Mouse (Mus musculus) brain, adult 2 months (tissue): Measurements from ENCODE around the gene Flnb.
A peak's percentile ranks its signal among the peaks of the same experiment; 100 is the strongest.

Experiments used
- DNase-seq: peaks from one replicate; pipeline ENCODE4 v3.0.0; 2011; ENCODE audit warnings: low read depth, low spot score

Flnb gene

DNA sequence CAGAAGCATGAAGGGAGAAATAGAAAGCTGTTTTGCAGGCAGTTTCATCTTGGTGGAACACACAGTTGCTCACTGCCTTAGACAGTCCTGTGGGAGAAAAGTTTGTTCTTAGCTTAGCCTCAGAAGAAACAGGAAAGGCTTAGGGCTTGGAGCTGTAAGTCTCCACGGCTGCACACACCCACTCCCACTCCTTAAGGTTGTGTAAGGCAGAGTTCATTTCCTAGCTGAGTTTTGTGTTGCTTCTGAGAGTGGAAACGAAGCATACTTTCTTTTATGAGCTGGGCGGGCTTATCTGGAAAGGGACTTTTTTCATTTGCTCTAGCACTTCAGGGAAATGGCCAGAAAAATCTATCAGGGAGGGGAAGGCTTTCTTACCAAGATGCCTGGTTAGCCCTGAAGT lies 82.2 kb downstream of the Flnb start:
- DNase-seq, result peak; percentile 29

DNA sequence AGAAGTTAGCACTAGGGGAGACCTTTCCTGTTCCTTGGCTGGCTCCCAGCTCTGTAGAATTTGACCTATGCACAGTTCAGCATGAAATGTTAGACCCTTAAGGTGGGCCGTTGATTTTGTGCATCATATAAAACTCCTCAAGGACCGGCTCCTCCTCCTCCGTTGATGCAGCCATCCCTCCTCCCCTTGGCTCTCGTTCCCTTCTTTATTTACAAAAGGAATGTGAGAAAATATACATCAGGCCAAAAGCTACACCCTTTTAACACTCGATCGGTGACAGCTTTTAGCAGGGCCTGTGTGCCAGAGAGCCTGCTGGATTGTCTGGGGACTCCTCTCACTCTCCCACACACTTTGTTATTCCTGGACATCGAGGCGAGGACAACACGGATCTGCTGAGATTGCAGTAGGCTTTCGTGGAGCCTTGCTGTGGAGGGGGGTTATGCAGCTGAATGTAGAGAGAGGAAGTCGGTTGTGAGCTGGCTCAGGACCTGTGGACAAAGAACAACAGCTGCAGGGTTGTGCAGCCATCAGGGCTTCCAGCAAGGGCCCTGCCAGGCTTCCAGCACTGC lies 82.8 kb downstream of the Flnb start:
- DNase-seq, result peak; percentile 85

DNA sequence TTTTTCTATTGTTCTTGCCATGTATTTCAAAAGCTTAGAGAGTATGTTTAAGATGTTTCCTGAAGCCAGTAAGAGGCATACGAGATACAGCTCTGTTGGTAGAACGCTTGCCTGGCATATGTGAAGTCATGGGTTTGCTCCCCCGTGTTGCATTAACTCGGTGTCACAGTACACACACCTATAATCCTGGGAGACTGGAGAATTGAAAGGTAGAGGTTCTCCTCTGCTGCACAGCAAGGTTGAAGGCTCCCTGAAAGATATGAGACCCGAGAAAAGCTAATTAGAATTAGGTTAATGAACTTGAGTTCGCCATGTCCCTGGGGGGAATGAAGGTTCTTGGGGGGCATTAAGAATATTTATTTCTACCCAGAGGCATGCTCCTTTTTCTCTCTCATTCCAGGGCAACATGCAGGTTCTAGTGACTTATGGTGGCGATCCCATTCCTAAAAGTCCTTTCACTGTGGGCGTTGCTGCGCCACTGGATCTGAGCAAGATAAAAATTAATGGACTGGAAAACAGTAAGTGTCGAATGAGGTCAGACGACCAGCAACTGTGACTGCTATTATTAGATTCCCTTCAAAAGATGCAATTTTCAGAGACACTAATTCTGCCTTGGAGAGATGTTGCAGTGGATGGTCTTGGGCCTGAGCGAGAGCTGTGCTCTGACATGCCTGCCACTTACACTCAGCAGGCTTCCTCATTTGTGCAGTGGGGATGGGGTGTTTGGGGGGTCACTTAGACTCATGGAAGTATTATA lies 83.9 kb downstream of the Flnb start:
- DNase-seq, result peak; percentile 33

DNA sequence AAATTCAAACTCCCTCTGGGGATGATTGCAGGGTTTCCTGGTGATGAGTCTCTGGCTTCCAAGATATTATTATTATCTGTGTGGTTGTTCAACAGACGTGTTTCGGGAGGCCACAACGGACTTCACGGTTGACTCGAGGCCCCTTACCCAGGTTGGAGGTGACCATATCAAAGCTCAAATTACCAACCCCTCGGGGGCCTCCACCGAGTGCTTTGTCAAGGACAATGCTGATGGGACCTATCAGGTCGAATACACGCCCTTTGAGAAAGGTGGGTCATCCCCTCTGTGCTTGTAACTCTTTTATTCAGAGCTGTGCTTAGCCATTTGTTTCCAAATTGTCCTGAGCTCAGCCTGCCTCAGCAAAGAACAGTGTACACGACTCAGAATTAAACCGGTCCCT lies 89.3 kb downstream of the Flnb start:
- no peak for DNase-seq

DNA sequence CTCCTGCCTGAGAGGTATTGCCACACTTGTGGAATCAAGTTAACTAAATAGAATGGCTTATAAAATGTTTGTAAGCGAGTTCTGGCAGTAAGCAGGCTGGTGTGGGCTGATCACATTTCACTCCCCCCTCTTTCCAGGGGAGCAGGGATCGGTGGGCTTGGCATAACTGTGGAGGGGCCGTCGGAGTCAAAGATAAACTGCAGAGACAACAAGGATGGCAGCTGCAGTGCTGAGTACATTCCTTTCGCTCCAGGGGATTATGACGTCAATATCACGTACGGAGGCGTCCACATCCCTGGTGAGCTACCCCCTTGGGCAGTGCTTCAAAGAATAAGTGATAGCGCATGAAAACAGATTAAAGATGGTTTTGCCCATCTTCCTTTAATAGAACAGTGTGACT lies 91.7 kb downstream of the Flnb start:
- no peak for DNase-seq

DNA sequence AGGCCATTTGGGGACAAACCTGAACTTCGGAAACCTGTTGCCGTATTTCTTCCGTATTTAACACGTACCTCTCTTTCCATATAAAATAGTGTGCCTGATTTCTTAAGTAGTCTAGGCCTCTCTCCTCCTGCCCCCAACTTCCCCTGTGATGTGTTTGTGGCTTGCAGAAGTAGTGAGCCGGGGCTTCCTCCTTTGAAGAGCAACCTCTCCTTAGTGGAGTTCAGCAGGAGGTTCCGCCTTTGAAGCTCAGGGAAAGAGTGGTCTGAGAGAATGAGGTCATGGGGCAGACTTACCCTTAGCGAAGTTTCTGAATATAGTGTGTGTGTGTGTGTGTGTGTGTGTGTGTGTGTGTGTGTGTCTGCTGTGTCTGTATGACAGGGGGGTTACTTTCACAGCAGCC lies 96.1 kb downstream of the Flnb start:
- peak; percentile 49 for DNase-seq

GRCm38 (mm10) chr14:7914461-7914860 lies 96.7 kb downstream of the Flnb start:
- DNase-seq, result no peak

GRCm38 (mm10) chr14:7918150-7918991 lies 100.6 kb downstream of the Flnb start:
- no peak for DNase-seq

DNA sequence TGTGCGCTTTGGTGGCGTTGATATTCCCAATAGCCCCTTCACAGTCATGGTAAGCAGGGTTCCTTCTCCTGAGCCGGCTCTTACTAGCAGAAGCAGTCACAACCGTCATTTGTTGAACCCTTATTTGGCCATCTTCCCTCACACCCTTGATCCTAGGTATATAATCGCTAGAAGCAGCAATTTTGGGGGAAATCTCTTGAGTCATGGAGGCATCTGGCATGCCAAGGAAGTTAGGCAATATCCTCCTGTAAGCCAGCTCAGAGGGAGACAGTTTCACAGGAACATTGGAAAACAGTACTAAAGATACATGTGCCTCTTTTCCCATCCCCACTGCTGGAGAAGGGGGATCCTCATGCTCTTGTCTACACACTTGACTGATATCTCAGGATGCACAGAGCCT lies 101.6 kb downstream of the Flnb start:
- DNase-seq, result peak; percentile 54

DNA sequence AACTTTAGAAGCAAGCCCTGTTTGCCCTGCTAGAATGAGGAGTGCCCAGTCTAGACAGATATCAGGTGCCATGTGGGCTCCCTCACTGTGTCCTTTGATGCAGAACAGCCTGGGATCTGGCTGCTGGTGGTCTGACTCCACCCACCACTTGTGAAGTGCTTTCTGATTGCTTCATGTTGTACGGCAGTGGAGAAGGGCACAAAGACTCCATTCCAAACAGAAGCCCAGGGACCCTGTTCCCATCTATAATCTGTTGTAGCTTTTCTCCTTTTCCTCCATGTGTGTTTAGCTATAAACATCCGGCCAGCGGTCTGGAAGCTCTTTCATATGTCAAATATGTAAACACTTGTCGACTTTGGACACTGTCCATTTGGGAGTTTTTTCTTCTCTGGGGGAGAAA lies 102.2 kb downstream of the Flnb start:
- DNase-seq, result no peak

DNA sequence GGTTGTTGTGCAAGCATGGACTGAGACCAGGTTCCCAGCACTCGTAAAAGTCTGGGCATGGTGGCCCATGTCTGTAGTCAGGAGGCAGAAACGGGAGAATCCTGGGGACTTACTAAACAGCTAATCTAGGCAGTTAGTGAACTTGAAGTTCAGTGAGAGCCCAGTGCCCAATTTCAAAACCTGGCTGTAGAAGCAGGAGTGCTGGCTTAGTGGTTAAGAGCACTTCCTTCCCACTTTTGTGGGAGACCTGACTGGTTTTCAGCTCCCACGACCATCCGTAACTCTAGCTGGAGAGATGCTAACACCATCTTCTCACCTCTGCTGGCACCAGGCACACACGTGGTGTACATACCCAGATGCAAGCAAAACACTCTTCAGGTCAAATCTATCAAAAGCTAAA lies 103.7 kb downstream of the Flnb start:
- no peak for DNase-seq

DNA sequence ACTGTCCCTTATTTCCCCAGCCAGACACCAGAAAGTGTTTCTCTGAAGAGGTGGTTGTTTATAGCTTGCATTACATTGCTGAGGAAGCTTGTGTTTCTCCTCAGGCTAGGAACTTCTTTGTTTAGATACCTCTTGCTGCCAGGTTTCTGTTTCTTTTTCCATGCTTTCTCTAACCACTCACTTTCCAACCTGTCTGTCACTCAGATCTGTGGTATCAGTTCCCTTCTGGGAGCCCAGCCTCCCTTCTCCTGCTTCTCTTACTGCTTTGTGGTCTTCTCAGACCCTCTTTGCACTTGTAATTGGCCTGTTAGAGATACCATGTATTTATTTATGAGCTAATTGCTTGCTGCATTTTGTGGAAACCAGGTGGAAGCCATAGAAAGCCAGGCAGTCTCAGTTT lies 105.9 kb downstream of the Flnb start:
- no peak for DNase-seq

- no peak for DNase-seq
Measured at GRCm38 (mm10) chr14:7928362-7928761, 110.6 kb downstream of the Flnb start.

DNA sequence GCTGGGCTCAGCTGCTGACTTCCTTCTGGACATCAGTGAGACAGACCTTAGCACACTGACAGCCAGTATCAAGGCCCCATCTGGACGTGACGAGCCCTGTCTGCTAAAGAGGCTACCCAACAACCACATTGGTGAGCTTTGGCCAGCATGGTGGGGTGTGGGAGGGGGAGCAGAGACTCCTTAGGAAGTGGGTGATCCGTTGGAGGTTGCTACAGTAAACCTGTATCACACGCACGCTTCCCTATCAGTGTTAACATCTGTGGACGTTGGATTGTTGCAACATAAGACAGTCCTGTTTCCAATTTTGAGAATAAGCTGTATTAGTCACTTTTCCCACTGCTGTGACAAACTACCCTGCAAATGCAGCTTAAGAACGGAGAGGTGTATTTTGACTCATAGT lies 111.3 kb downstream of the Flnb start:
- peak; percentile 25 for DNase-seq

- no peak for DNase-seq
Measured at GRCm38 (mm10) chr14:7932151-7932550, 114.4 kb downstream of the Flnb start.

DNA sequence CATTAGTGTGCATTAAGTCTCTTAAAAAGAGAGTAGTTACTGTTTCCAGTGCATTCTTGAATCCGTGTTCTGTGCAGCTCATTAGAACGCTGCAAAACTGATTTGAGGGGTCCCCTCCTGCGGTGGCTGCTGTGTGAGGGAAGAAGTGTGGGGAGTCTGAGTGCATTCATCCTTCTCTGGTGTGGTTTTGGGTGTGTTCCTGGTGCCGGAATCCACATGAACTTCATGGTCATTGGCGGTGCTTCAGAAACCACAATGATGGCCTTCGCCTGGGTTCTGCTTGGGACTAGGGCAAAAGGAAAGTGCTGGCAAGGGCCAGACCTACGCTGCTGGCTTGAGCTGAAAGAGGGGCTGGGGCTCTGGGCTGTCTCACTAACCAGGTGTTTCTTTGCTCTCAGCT lies 116.4 kb downstream of the Flnb start:
- no peak for DNase-seq

- peak; percentile 77 for DNase-seq
Measured at GRCm38 (mm10) chr14:7937052-7937630, 119.4 kb downstream of the Flnb start.

- peak; percentile 53 for DNase-seq
Measured at GRCm38 (mm10) chr14:7938809-7939784, 121.3 kb downstream of the Flnb start.

- no peak for DNase-seq
Measured at GRCm38 (mm10) chr14:7941413-7941812, 123.7 kb downstream of the Flnb start.

GRCm38 (mm10) chr14:7943101-7943800 lies 125.5 kb downstream of the Flnb start:
- peak; percentile 38 for DNase-seq

GRCm38 (mm10) chr14:7943801-7944135 lies 126.0 kb downstream of the Flnb start:
- DNase-seq, result no peak
